Comparison of ENCODE assay signal across 10 mouse cellular contexts in the genomic region with DNA sequence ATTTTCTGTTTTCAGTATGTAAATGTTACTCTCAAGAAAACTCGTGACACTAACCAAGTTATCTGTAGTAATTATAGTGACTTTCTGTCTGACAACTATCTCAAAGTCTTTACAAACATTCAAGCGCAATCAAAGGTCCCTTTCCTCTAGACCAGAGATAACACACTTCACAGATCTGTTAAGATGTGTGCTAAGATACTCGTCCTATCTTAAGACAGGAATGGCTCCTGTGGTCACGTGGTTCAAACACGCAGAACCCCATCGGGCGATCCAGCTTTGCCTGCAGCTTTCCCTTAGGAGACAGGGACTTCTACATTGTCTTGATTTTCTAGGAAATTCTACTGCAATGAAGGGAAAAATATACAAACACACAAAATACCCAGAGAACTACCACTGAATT. TPM values are rescaled to one million over a fixed set of nuclear protein-coding genes. Genes with fewer than 3 reads are reported as not detected.
DNase-seq lines count a peak whose midpoint lies in the region; ATAC-seq lines count a peak whose summit lies in the region.
"Had no signal": no experiment of that assay in that cellular context is flagged by ENCODE, and none has a peak within 500 bp of the region (broad histone marks: within the 10 kb centered on the region; RNA-seq: fewer than 3 reads in every experiment).

No protein-coding gene starts in this region.

- H3K36me3 ChIP-seq in forebrain, embryonic 13.5 days (ENCODE audit: poor library complexity, severe bottlenecking), result no peaks in the 10 kb centered on the region
- no peaks in the 10 kb centered on the region for H3K36me3 ChIP-seq in forebrain, embryonic 11.5 days (ENCODE audit: control insufficient read depth, insufficient read depth, low read length)
- no peaks in the 10 kb centered on the region for H3K36me3 ChIP-seq in midbrain, embryonic 11.5 days (ENCODE audit: control insufficient read depth, insufficient read depth, low read length)
- no peaks in the 10 kb centered on the region for H3K36me3 ChIP-seq in midbrain, embryonic 10.5 days
- H3K36me3 ChIP-seq in limb, embryonic 13.5 days, result no peaks in the 10 kb centered on the region
- H3K36me3 ChIP-seq: lung, embryonic 15.5 days had no signal

- no peak overlapping the region for H3K4me3 ChIP-seq in forebrain, embryonic 13.5 days
- H3K4me3 ChIP-seq in forebrain, embryonic 11.5 days (ENCODE audit: low read depth, low read length), result no peak overlapping the region
- H3K4me3 ChIP-seq in midbrain, embryonic 11.5 days (ENCODE audit: low read depth, low read length), result no peak overlapping the region
- H3K4me3 ChIP-seq in midbrain, embryonic 10.5 days, result no peak overlapping the region
- no peak overlapping the region for H3K4me3 ChIP-seq in limb, embryonic 13.5 days
- H3K4me3 ChIP-seq: lung, embryonic 15.5 days had no signal

- no peaks in the 10 kb centered on the region for H3K27me3 ChIP-seq in forebrain, embryonic 13.5 days
- H3K27me3 ChIP-seq in forebrain, embryonic 11.5 days (ENCODE audit: control insufficient read depth, insufficient read depth, low read length), result no peaks in the 10 kb centered on the region
- H3K27me3 ChIP-seq in midbrain, embryonic 11.5 days (ENCODE audit: control insufficient read depth, insufficient read depth, low read length), result no peaks in the 10 kb centered on the region
- no peaks in the 10 kb centered on the region for H3K27me3 ChIP-seq in midbrain, embryonic 10.5 days (ENCODE audit: low read depth, poor library complexity, severe bottlenecking)
- no peaks in the 10 kb centered on the region for H3K27me3 ChIP-seq in limb, embryonic 13.5 days
- H3K27me3 ChIP-seq: lung, embryonic 15.5 days had no signal

- WGBS in forebrain, embryonic 13.5 days, result 88% methylated on average over 7 of the region's 7 CpGs
- 89% methylated on average over 7 of the region's 7 CpGs for WGBS in forebrain, embryonic 11.5 days
- 84% methylated on average over 7 of the region's 7 CpGs for WGBS in midbrain, embryonic 11.5 days
- 82% methylated on average over 7 of the region's 7 CpGs for WGBS in midbrain, embryonic 10.5 days
- WGBS in limb, embryonic 13.5 days, result 82% methylated on average over 7 of the region's 7 CpGs

- no peaks in the 10 kb centered on the region for H3K9me3 ChIP-seq in forebrain, embryonic 13.5 days (replicated peaks)
- no peaks in the 10 kb centered on the region for H3K9me3 ChIP-seq in forebrain, embryonic 11.5 days (ENCODE audit: control insufficient read depth, low read length)
- H3K9me3 ChIP-seq in midbrain, embryonic 11.5 days (ENCODE audit: control insufficient read depth, low read length), result no peaks in the 10 kb centered on the region
- H3K9me3 ChIP-seq in midbrain, embryonic 10.5 days (replicated peaks), result no peaks in the 10 kb centered on the region
- no peaks in the 10 kb centered on the region for H3K9me3 ChIP-seq in limb, embryonic 13.5 days
- H3K9me3 ChIP-seq: lung, embryonic 15.5 days had no signal

- no peak for ATAC-seq in forebrain, embryonic 13.5 days
- no peak for ATAC-seq in forebrain, embryonic 11.5 days (replicated peaks; ENCODE audit: low FRiP score)
- ATAC-seq in midbrain, embryonic 11.5 days (ENCODE audit: low FRiP score), result no peak
- ATAC-seq in limb, embryonic 13.5 days (ENCODE audit: low FRiP score, low read depth), result no peak

- DNase-seq in forebrain, embryonic 11.5 days (ENCODE audit: low spot score), result no peak
- peak; percentile 67 for DNase-seq in midbrain, embryonic 11.5 days (ENCODE audit: low spot score, missing footprints)
- DNase-seq in midbrain, embryonic 10.5 days (ENCODE audit: low spot score), result no peak
- DNase-seq in naive thymus-derived CD4-positive, alpha-beta T cell, adult 2 months (ENCODE audit: low read depth), result peak; percentile 51
- no peak for DNase-seq in embryo, embryonic 10.5 days (ENCODE audit: low spot score)
- no peak for DNase-seq in lung, postnatal 4 days
- DNase-seq: kidney, adult 8-10 months had no signal

- peak overlapping the region; percentile 86 for H3K4me2 ChIP-seq in forebrain, embryonic 13.5 days
- H3K4me2 ChIP-seq in forebrain, embryonic 11.5 days (ENCODE audit: low read depth, low read length, severe bottlenecking), result no peak overlapping the region
- H3K4me2 ChIP-seq in midbrain, embryonic 11.5 days, result no peak overlapping the region
- H3K4me2 ChIP-seq in limb, embryonic 13.5 days (replicated peaks), result peak overlapping the region; percentile 3; the same call in 1 of the 2 replicates
- H3K4me2 ChIP-seq: lung, embryonic 15.5 days had no signal

- H3K4me1 ChIP-seq in forebrain, embryonic 13.5 days, result peaks cover 37% of the 10 kb centered on the region
- H3K4me1 ChIP-seq in forebrain, embryonic 11.5 days (replicated peaks; ENCODE audit: control insufficient read depth, insufficient read depth, low read length), result no peaks in the 10 kb centered on the region; the same call in 1 of the 2 replicates
- peaks cover 16% of the 10 kb centered on the region for H3K4me1 ChIP-seq in midbrain, embryonic 11.5 days (ENCODE audit: control insufficient read depth, insufficient read depth, low read length)
- H3K4me1 ChIP-seq in midbrain, embryonic 10.5 days, result peaks cover 44% of the 10 kb centered on the region
- peaks cover 26% of the 10 kb centered on the region for H3K4me1 ChIP-seq in limb, embryonic 13.5 days

- H3K27ac ChIP-seq in forebrain, embryonic 13.5 days, result no peak overlapping the region
- H3K27ac ChIP-seq in forebrain, embryonic 11.5 days (ENCODE audit: low read depth, low read length), result no peak overlapping the region
- H3K27ac ChIP-seq in midbrain, embryonic 11.5 days (ENCODE audit: low read depth, low read length), result no peak overlapping the region
- H3K27ac ChIP-seq in midbrain, embryonic 10.5 days (replicated peaks), result no peak overlapping the region
- H3K27ac ChIP-seq in limb, embryonic 13.5 days, result no peak overlapping the region
- H3K27ac ChIP-seq: lung, embryonic 15.5 days had no signal

- no peak overlapping the region for H3K9ac ChIP-seq in forebrain, embryonic 13.5 days
- no peak overlapping the region for H3K9ac ChIP-seq in forebrain, embryonic 11.5 days (ENCODE audit: low read length)
- H3K9ac ChIP-seq in midbrain, embryonic 11.5 days (ENCODE audit: low read length), result no peak overlapping the region
- H3K9ac ChIP-seq in limb, embryonic 13.5 days, result no peak overlapping the region
- H3K9ac ChIP-seq: lung, embryonic 15.5 days had no signal

RNA-seq across cellular contexts. Expression of a gene that starts 6.9 kb away (rescaled TPM):
- polyA plus RNA-seq in forebrain, embryonic 13.5 days (2015; fragmentation: Nextera tagmentation; extraction: Ambion mirVana), result 12.0 and 12.6 TPM in 2 replicates
- 21.2 and 23.3 TPM in 2 replicates for polyA plus RNA-seq in forebrain, embryonic 11.5 days (2014; fragmentation: Nextera tagmentation; extraction: Ambion mirVana)
- polyA plus RNA-seq in midbrain, embryonic 11.5 days (2014; fragmentation: Nextera tagmentation; extraction: Ambion mirVana), result 14.7 and 15.2 TPM in 2 replicates
- 10.3 and 12.5 TPM in 2 replicates for polyA plus RNA-seq in midbrain, embryonic 10.5 days (2016; fragmentation: Nextera tagmentation; extraction: Ambion mirVana)
- 12.5 and 13.4 TPM in 2 replicates for polyA plus RNA-seq in limb, embryonic 13.5 days (2015; fragmentation: Nextera tagmentation; extraction: Ambion mirVana)

Comparison
In these comparisons a context has a peak if more than half of its experiments do, and no peak if none do; other contexts are left out.
1. H3K4me2 ChIP-seq: peak in forebrain, embryonic 13.5 days (single experiment) and limb, embryonic 13.5 days (single experiment); none in forebrain, embryonic 11.5 days (single experiment) and midbrain, embryonic 11.5 days (single experiment).
2. DNase-seq: peak in midbrain, embryonic 11.5 days (single experiment) and naive thymus-derived CD4-positive, alpha-beta T cell, adult 2 months (single experiment); none in forebrain, embryonic 11.5 days (single experiment), midbrain, embryonic 10.5 days (single experiment), embryo, embryonic 10.5 days (single experiment) and lung, postnatal 4 days (0 of 2).